Comparison of ENCODE assay signal across 11 mouse cellular contexts in genomic region chr13:55826008-55826671, GRCm38 (mm10). TPM values are rescaled to one million over a fixed set of nuclear protein-coding genes. Genes with fewer than 3 reads are reported as not detected.
DNase-seq lines count a peak whose midpoint lies in the region; ATAC-seq and TF ChIP-seq lines count a peak whose summit lies in the region.
"Had no signal": no experiment of that assay in that cellular context is flagged by ENCODE, and none has a peak within 500 bp of the region (broad histone marks: within the 10 kb centered on the region; RNA-seq: fewer than 3 reads in every experiment).

No protein-coding gene starts in this region.

- no peak for TF ChIP-seq CTCF in intestine, postnatal 0 days (IDR thresholded peaks at IDR 0.05; ENCODE audit: low read depth)

- WGBS in intestine, postnatal 0 days, result 17% methylated on average over 56 of the region's 56 CpGs

- H3K4me1 ChIP-seq in intestine, postnatal 0 days (replicated peaks; ENCODE audit: control insufficient read depth, insufficient read depth, low read length), result no peaks in the 10 kb centered on the region

- intact Hi-C loops in heart, postnatal 25 days (cut with DNase I), result no loop called here

- H3K27me3 ChIP-seq in intestine, postnatal 0 days (replicated peaks; ENCODE audit: control insufficient read depth, insufficient read depth, low read length), result peaks cover 55% of the 10 kb centered on the region

- peak overlapping the region; percentile 34; the same call in 1 of the 2 replicates for H3K9ac ChIP-seq in intestine, postnatal 0 days (ENCODE audit: low read depth, low read length)

- H3K27ac ChIP-seq in intestine, postnatal 0 days (ENCODE audit: low read depth, low read length), result no peak overlapping the region

- DNase-seq in heart, adult 11 months, result peak; percentile 87
- no peak for DNase-seq in heart, postnatal 25 days (ENCODE audit: low spot score)
- peak; percentile 39 for DNase-seq in urinary bladder, postnatal 14 days (ENCODE audit: low spot score)
- no peak for DNase-seq in urinary bladder, postnatal 10 days (ENCODE audit: low spot score)
- DNase-seq in testis, postnatal 14 days (ENCODE audit: low spot score), result peak; percentile 38
- DNase-seq in layer of hippocampus, adult 9-10 months (ENCODE audit: low spot score), result no peak
- no peak for DNase-seq in cerebellum, adult 8-10 months
- DNase-seq: cerebellum, adult 9-11 months; thymus, adult 2 months had no signal

- H3K4me2 ChIP-seq in intestine, postnatal 0 days (replicated peaks; ENCODE audit: low read depth), result peak overlapping the region; percentile 61

- no peaks in the 10 kb centered on the region for H3K36me3 ChIP-seq in intestine, postnatal 0 days (ENCODE audit: control insufficient read depth, insufficient read depth)

- no peak for ATAC-seq in intestine, postnatal 0 days

- peak overlapping the region; percentile 29 for H3K4me3 ChIP-seq in intestine, postnatal 0 days (ENCODE audit: low read depth, low read length)

- H3K9me3 ChIP-seq in intestine, postnatal 0 days (ENCODE audit: control insufficient read depth), result no peaks in the 10 kb centered on the region

RNA-seq across cellular contexts. Expression of gene Pitx1, which starts 9.9 kb away (rescaled TPM):
- not detected for total RNA-seq in heart, postnatal 25 days (2021)
- polyA plus RNA-seq in intestine, postnatal 0 days (2015; fragmentation: Nextera tagmentation; extraction: Ambion mirVana), result 5.9 and 8.2 TPM in 2 replicates
- total RNA-seq: CH12.LX had no signal

RNA-seq across cellular contexts. Expression of gene Catsper3, which starts 41.8 kb away (rescaled TPM):
- total RNA-seq in heart, postnatal 25 days (2021), result not detected
- polyA plus RNA-seq in intestine, postnatal 0 days (2015; fragmentation: Nextera tagmentation; extraction: Ambion mirVana), result 0.14 and 0.22 TPM in 2 replicates
- total RNA-seq: CH12.LX had no signal
- polyA plus RNA-seq: thymus, adult 2 months had no signal

Comparison
In these comparisons a context has a peak if more than half of its experiments do, and no peak if none do; other contexts are left out.
1. DNase-seq: peak in heart, adult 11 months (single experiment), urinary bladder, postnatal 14 days (single experiment) and testis, postnatal 14 days (single experiment); none in heart, postnatal 25 days (single experiment), urinary bladder, postnatal 10 days (single experiment), layer of hippocampus, adult 9-10 months (single experiment) and cerebellum, adult 8-10 months (single experiment).